Mouse (Mus musculus) heart, adult 8-10 months (tissue): ENCODE data around the gene Nt5c2. TPM values are rescaled to one million over a fixed set of nuclear protein-coding genes. Genes with fewer than 3 reads are reported as not detected.

Experiments used
- DNase-seq: peaks from one replicate; pipeline ENCODE4 v3.0.0; 2022; ENCODE audit warnings: low spot score
- total RNA-seq, 4 experiments: library from RNA; stranded (reverse); gene quantifications; 2 replicates each; pipeline ENCODE4 v1.2.4; 2022

The Nt5c2 gene
- total RNA-seq = 10 to 100 TPM; 58.1 to 68.9 (median 64.7) TPM

DNA sequence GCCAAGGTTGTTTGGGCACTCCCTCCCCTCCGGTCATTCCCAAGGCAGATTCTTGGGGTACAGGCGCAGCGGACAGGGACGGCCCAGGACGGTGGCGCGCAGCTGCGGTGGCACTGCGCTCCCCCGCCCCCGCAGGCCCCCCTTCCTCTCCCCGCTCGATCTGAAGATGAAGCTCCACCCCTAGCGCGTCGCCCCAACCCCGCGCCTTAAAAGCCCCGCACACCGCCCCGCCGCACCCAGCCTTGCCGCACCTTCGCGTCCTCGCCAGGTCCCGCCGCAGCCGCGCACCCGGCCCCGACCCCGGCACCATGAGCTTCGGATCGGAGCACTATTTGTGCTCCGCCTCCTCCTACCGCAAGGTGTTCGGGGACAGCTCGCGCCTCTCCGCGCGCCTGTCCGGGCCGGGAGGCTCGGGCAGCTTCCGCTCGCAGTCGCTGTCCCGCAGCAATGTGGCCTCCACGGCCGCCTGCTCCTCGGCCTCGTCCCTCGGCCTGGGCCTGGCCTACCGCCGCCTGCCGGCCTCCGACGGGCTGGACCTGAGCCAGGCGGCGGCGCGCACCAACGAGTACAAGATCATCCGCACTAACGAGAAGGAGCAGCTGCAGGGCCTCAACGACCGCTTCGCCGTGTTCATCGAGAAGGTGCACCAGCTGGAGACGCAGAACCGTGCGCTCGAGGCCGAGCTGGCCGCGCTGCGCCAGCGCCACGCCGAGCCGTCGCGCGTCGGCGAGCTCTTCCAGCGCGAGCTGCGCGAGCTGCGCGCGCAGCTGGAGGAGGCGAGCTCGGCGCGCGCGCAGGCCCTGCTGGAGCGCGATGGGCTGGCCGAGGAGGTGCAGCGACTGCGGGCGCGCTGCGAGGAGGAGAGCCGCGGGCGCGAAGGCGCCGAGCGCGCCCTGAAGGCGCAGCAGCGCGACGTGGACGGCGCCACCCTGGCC lies at the start of gene Nt5c2, which contains the start of gene Ina:
Gene Nt5c2, minus strand, starts transcription at position 707 of the 935 bp plus-strand sequence.
Gene Ina, plus strand, starts transcription at position 252 of the 935 bp plus-strand sequence.
- DNase-seq = no peak

DNA sequence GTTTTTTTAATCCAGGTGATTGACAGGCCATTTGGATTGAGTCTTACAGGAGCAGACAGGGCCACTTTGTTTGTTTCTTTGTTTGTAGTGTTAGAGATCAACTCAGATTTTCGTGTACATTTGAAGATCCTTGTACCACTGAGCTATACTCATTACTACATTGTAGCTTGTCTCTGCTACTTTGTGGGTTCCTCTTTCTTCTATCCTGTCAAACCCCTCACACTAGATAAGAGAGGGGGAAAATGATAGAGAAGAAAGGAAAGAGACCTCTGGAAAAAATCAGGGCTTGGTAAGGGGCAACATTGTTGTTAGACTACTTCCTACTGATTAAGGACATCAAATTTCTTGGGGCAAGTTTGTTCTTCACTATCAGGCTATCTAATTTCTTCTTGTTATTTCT lies 42.7 kb upstream of the Nt5c2 start:
- no peak for DNase-seq

DNA sequence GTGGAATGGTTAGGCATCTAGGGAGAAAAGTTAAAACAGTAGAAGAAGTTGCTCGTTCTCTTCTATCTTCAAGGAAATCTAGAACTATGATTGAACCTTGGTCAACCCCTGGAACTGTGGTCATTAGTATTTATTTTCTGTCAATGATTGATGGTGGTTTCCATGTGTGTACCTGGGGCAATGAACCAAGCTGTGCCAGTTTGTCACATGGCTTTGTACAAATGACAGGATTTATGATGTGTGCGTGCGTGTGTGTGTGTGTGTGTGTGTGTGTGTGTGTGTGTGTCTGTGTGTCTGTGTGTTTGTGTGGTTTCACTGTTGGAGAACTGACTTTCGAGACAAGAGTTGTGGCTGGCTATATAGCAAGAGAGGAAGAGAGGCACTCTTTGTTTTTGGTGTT lies 38.5 kb upstream of the Nt5c2 start:
- DNase-seq = no peak

DNA sequence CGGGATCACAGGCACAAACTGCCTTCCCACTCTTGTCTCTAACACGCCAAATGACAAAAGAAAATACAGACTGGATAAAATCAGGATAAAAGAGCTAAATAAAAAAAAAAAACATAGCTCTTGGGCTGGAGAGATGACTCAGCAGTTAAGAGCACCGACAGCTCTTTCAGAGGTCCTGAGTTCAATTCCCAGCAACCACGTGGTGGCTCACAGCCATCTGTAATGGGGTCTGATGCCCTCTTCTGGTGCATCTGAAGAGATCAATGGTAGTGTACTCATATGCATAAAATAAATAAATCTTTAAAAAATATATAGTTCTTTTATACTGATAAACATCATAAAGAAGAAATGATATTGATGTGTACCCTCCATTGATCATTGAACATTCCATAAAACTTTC lies 38.0 kb upstream of the Nt5c2 start:
- DNase-seq = no peak

DNA sequence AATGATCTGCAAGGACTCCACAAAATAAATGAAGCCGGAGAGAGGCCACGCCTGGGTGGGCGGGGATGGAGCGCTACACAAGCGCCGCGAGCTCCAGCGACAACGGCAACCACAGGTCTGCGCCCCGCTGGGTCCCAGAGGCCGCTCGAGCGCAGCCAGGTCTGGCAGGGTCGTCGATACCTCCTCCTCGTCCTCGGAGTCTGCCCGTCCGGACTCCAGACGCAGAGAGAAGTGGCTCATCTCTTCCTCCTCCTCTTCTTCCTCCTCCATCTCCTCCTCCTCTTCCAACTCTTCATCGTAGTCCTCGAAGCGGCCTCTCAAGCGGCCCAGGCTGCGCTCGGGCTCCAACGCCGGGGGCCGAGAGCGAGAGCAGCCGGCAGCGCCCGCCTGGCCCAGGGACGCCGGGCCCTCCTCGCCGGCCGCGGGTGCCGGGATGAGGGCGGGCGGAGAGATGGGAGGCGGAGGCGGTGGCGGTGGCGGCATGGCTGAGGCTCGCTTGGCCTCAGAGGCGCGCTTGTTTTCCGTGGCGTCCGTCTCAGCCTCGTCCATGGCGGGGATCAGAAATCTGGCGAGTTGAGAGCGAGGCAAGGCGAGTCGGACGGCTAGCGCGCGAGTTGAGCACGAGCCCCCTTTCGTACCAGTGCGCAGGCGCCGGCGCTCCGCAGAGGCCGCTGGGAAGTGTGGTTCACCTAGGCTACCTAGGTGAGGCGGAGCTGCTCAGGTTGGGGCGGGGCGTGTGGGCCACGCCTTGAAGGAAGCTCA lies 35.5 kb upstream of the Nt5c2 start, which contains the start of gene Pcgf6:
Gene Pcgf6, minus strand, starts transcription at position 636 of the 762 bp plus-strand sequence.
- DNase-seq = peak; percentile 60

DNA sequence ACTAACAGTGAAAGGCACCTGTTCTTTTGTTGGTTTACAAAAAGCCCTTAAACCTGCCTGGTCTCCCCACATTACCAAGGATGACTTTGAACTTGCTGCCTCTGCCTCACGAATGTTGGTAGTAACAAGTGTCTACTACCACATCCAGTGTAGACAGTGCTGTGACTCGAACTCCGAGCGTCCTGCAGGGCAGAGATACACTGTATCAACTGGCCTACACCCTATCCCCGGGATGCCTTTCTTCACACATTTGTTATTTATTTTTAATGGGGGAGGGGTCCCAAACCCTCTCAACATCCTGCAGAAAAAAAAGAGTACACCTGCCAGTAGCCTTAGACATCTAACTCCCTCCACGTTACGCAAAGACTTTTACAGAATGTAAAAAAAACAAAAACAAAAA lies 34.9 kb upstream of the Nt5c2 start:
- DNase-seq = no peak

DNA sequence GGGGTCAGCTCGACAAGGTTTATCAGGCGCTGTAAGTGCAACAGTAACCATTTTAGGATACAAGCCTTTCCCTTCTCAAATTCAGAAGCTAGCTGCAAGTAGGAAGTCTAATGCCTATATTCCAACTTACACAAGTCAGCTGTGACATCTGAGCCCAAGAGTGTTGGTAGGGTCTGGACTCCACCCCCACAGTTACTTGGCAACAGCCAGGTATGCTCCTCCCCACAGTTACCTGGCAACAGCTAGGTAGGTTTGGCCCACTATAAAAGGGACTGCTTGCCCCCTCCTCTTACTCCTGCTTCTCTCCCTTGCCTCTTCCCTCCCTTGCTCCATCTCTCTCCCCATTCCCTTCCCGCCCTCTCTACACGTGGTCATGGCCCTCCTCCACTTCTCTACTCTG lies 34.1 kb upstream of the Nt5c2 start:
- DNase-seq = no peak

DNA sequence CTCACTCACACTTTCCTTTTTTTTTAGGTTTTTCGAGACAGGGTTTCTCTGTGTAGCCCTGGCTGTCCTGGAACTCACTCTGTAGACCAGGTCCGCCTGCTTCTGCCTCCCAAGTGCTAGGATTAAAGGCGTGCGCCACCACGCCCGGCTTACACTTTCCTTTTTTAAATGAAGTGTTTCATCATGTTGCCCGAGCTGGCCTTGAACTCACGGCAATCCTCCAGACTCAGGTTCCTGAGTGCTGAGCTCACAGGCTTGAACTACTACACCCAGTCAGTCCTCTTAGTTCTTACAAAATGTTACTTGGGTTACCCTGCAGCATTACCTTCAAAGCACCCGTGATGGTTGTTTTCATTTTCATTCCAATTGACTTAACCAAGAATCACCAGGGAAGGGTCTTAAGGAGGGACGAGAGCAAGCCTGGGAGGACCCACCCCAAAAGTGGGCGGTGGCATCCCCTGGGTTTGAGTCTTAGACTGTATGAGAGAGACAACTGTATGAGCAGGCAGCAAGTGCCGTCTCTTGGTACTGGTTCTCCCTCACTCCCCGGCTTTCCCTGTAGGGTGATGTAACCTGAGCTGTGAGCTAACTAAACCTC lies 32.4 kb upstream of the Nt5c2 start:
- DNase-seq = no peak

DNA sequence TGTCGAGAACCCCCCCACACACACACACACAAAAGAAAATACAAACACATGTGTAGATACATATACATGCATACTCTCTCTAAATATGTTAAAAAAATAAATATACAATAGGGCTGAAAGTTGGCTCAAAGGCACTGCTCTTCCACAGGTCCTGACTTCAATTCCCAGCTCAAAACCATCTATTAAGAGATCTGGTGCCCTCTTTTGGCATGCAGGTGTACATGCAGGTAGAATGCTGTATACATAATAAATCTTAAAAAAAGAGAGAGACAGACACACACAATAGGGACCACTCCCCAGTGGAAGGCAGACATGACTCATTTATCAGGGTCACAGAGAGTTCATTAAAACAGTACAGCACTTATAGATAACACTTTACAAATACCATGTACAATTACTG lies 31.4 kb upstream of the Nt5c2 start:
- no peak for DNase-seq

DNA sequence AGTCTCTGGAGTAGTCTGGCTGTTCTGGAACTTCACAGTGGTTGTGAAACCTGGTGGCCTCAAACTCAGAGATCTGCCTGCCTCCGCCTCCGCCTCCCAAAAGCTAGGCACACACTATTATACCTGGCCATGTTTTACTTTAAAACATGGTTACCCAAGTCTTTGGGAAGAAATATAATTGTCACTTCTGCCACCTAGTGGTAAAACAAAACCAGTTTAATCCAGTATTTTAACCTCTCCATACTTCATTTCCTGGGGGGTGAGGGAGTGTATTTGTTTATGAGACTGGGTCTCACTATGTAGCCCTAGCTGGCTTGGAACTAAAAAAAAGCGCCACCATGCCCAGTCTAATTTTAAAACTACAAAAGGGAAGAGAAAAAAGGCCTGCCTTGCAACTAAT lies 28.7 kb upstream of the Nt5c2 start:
- DNase-seq = no peak

DNA sequence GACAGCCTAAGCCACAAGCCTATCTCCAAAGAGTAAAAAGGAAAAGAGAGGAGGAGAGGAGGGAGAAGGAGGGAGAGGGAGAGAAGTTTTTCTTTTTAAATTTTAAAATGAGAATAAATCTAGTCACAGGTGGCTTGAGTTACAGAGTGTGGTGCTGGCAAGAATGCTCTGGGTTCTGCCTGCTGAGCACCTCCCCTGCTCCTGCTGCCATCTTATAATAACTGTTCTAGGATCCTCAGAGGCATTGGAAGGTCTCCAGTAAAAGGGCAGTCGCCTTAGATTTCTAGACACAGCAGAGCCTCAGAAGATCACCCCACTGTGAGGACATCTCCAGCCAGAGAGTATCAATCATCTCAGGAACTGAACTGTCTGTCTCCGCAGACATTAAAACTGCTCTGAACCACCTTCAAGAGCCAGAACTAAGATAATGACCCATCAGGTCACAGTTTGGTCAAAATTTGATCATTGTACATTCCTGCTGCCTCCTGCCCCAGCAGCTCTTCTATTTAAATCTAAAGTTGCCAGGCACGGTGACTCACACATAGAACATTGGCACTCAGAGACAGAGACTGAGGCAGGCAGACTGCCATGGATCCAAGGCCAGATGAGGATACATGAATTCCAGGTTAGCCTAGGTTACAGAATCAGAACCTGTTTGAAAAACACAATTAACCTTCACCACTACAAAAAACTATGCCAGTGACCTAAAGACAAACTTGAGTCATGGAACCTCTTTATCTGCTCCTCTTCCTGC lies 25.9 kb upstream of the Nt5c2 start:
- DNase-seq = no peak

DNA sequence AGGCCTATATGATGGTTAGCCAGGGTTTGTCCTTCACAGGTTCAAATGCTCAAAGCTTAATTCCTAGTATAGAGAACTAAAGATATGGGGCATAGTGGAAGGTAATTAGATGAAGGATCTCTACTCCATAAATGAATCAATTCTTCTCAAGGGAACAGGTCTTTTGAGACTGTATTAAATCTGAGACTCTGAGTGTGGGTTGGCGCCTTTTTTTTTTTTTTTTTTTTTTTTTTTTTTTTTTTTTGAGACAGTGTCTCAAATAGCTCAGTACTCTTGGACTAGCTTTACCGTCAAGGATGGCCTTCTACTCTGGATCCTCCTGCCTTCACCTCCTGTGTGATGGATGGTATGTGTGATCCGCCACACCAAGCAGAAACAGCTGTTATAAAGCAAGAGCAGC lies 21.6 kb upstream of the Nt5c2 start:
- no peak for DNase-seq

DNA sequence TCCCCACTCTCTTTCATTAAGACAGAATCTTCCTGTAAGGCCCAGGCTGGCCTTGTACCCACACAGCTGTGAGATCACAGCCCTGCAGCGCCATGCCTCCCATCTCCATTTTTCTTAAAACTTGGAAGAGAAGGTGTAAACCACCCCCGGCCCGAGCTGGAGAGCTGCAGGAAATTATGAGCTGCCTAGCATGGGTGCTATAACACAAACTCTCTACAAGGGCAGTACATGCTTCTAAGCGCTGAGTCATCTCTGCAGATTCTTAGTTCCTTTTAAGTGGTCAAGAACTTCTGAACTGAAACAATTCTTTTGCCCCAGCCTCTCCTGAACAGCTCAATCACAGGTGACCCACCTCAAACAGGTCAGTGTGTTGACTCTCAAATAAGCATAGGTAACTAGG lies 20.0 kb upstream of the Nt5c2 start:
- DNase-seq = no peak

DNA sequence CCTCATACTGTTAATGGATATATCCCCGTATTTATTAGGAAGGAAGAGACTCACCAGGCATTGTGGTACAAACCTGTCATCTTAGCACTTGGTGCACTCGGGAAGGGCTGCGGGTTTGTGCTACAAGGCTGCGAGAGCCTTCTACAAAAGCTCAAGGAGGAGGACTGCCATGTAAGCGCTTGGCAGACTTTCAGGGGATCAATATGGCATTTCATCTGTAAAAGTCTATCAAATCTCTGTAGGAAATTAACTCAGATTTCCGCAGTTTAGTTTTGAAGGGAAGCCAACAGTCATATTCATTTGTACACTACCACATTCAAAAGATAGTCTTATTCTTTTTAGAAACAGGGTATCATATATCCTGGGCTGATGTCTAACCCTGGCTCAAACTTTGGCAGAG lies 16.8 kb upstream of the Nt5c2 start:
- no peak for DNase-seq

DNA sequence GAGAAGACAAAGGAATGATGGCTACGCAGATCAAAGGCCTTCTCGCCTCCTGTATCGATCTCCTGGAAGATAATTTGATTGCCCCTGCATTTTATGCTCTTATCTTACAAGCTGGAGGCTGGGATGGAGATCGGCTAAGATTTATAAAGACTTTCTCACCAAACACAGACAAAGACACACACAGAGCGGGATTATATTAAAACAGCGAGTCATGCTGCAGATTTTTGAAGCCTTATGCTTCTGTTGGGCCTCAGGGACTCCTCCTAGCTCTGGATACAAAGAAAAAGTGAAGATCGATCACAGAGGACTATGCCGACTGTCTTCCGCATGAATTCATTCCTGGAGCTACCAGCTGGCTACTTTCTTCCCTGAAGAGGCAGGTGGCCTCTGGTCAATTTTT lies 14.8 kb upstream of the Nt5c2 start:
- no peak for DNase-seq

DNA sequence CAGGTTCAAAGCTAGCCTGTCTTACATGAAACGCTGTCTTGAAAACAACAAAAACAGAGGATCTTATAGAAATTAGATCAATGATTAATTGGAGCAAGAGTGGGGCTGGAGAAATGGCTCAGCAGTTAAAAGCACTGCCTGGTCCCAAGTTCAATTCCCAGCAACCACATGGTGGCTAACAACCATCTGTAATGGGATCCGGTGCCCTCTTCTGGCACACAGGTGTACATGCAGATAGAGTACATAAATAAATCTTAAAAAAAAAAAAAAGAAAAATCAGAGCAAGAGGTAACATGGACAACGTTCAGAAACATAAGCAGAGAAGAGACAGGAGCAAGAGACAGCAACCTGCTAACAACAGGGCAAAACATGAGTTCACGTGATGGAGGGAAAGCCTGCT lies 11.6 kb upstream of the Nt5c2 start:
- no peak for DNase-seq

DNA sequence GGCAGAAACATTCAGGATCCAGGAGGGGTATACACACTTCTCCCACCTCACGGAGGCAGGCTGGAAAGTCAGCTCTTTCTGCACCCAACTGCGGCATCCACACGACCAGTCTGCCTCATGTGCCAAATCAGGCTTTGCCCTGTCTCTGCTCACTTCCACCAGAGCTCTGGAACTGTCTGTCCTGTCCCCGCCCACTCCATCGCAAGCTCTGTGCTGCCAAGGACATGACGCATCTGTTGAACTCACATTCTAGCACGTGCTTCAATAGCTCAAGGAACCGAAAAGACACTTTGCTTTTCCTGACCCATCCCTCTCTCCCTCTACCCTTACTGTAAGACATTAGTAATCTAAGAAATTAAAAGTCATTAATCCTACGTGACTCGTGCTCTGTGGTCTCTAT lies 10.0 kb upstream of the Nt5c2 start:
- DNase-seq = no peak

DNA sequence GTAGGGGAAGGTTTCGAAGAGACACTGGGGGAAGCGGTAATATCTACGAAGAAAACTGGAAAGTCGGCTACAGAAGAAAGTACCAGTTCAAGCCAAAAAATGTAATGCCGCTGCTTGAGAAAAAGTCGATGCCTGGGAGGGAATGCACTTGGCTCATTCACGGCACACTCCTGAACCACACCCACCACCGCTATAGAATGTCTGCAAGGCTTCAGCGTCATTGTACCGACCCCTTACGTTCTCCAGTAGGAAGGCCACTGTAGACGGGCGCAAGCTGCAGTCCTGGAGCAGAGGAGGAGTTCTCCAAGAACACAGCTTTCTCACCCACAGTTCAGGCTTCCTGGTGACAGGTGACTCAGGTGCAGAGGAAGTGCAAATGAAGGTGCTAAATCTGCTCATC lies 8.6 kb upstream of the Nt5c2 start:
- no peak for DNase-seq

DNA sequence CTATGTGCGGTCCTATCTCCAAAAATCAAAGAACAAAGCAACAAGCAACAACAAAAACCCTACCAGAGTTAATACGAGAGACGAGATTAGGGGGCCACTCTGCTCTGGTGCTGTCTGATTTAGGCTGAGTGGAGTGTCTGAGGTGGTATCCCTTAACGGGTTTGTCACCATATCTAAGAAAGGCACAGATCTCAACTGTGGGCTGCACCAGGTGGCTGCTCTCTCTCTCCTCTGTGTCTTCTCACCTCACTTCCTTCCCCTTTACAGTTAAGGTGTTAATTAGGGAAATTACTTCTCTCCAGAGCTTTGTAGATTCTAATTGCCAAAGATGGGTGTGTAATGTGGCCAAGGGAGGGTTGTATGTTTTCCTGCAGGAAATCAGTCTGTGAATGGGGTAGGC lies 7.8 kb upstream of the Nt5c2 start:
- DNase-seq = no peak

DNA sequence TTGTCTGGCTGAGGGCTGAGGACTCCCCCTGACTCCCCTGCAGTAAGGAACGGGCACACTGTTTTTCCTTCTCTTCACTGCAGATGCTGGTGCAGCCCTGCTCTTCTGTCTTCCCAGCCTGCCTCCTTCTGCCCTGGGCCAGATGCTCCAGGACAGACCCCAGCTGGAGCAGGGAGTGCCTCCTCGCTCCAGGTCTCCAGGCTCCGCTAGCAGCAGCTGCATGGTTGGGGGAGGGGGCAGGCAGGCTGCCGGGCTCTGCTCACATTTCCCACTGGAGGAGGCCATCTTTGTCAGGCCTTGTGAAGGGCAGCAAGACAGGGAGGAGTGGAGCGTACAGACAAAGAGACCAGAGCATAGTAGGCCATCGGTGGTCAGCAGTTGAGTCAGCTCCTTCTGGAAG lies 4.4 kb upstream of the Nt5c2 start:
- DNase-seq = no peak

DNA sequence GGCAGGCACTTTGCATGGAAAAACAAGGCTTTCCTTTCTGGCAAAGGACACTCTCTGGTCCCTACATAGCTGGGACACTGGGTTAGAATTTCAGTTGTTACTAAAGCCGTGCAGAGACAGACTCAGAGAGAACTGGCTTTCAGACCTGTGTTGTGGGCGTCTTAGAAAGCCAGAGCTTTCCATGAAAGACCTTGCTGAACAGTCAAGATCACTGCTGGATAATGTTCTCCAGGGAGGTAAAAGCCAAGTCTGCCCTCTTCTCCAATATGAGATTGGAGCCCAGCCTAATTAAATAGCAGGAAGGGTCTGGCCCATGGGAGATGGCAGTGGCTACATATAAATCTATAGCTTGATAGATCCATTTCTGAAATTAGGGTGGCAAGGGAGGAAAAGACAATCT lies 3.4 kb upstream of the Nt5c2 start:
- DNase-seq = no peak

DNA sequence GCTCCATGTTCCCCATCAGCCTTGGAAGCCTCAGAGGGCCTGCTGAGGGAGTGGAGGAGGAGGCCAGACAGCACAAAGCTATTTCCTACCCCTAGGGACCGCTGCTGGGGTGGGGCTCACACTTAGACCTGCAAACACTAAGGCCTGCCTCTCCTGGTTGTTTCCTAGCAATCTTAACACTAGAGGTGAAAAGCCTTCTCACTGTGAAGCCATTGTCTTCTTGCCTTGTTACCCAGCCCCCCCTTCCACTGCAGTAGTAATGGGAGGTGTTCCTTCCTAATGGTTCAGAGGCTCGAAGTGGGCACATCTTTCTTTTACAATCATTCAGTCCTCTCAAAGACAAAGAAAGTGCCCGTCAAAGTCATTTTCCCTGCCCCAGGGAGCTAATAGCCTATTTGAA lies 2.9 kb upstream of the Nt5c2 start:
- DNase-seq = no peak
